Comparison of ENCODE assay signal across 14 mouse cellular contexts in the genomic region with DNA sequence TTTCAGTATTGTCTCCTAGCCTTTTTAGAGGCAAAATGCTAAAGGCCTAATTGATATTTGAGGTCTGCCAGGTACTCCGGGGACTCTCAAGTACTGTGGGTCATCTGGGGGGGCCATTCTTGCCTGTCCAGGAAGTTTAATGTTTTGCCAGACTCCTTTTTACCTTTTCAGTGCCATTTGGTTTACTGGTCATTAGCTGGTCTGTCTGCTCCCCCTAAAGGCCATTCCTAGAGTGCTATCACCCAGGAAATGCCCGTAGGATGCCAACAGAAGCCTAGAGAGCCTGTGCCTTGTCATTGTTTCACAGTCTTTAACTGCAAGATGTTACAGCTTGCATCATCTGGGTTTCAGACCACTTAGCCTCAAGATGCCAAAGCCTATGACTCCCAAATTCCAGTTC. TPM values are rescaled to one million over a fixed set of nuclear protein-coding genes. Genes with fewer than 3 reads are reported as not detected.
DNase-seq lines count a peak whose midpoint lies in the region; ATAC-seq and TF ChIP-seq lines count a peak whose summit lies in the region.
"Had no signal": no experiment of that assay in that cellular context is flagged by ENCODE, and none has a peak within 500 bp of the region (broad histone marks: within the 10 kb centered on the region; RNA-seq: fewer than 3 reads in every experiment).

No protein-coding gene starts in this region.

- H3K9ac ChIP-seq in intestine, postnatal 0 days (ENCODE audit: low read depth, low read length): no peak overlapping the region
- H3K9ac ChIP-seq in intestine, embryonic 16.5 days (ENCODE audit: low read depth, low read length): no peak overlapping the region
- H3K9ac ChIP-seq in kidney, postnatal 0 days (ENCODE audit: low read depth, low read length): no peak overlapping the region
- H3K9ac ChIP-seq: forebrain, embryonic 13.5 days; limb, embryonic 13.5 days had no signal

- DNase-seq in 3T3-L1 (ENCODE audit: low read depth, low spot score): peak; percentile 69
- peak; percentile 27 for DNase-seq in A20 (ENCODE audit: low read depth, low spot score)
- DNase-seq in kidney, postnatal 0 days (ENCODE audit: low spot score): peak; percentile 50
- DNase-seq in thymus, postnatal 25 days: no peak
- no peak for DNase-seq in ovary, adult 18-20 months (ENCODE audit: low spot score)
- DNase-seq: adrenal gland, adult 8-10 months; cerebellum, adult 11 months; layer of hippocampus, adult 9-11 months; thymus, postnatal 36 days had no signal

- TF ChIP-seq CTCF in intestine, postnatal 0 days (IDR thresholded peaks at IDR 0.05; ENCODE audit: low read depth): peak; percentile 59
- TF ChIP-seq CTCF in kidney, postnatal 0 days (IDR thresholded peaks at IDR 0.05; ENCODE audit: low read depth): peak; percentile 69

- H3K36me3 ChIP-seq in intestine, postnatal 0 days (ENCODE audit: control insufficient read depth, insufficient read depth): no peaks in the 10 kb centered on the region
- no peaks in the 10 kb centered on the region for H3K36me3 ChIP-seq in intestine, embryonic 16.5 days (ENCODE audit: control insufficient read depth, insufficient read depth, low read length)
- no peaks in the 10 kb centered on the region for H3K36me3 ChIP-seq in kidney, postnatal 0 days (ENCODE audit: insufficient read depth, low read length)
- H3K36me3 ChIP-seq: limb, embryonic 13.5 days had no signal

- no peaks in the 10 kb centered on the region for H3K27me3 ChIP-seq in intestine, postnatal 0 days (replicated peaks; ENCODE audit: control insufficient read depth, insufficient read depth, low read length)
- no peaks in the 10 kb centered on the region for H3K27me3 ChIP-seq in intestine, embryonic 16.5 days (replicated peaks; ENCODE audit: control insufficient read depth, insufficient read depth, low read length)
- no peaks in the 10 kb centered on the region for H3K27me3 ChIP-seq in kidney, postnatal 0 days (ENCODE audit: insufficient read depth, low read length)
- H3K27me3 ChIP-seq: forebrain, embryonic 13.5 days; limb, embryonic 13.5 days had no signal

- no peak for ATAC-seq in intestine, postnatal 0 days
- ATAC-seq in intestine, embryonic 16.5 days: no peak
- no peak for ATAC-seq in kidney, postnatal 0 days (replicated peaks; ENCODE audit: low FRiP score, low read depth)
- ATAC-seq: forebrain, embryonic 13.5 days had no signal

- no peaks in the 10 kb centered on the region for H3K9me3 ChIP-seq in intestine, postnatal 0 days (ENCODE audit: control insufficient read depth)
- no peaks in the 10 kb centered on the region for H3K9me3 ChIP-seq in intestine, embryonic 16.5 days (ENCODE audit: control insufficient read depth, low read length)
- no peaks in the 10 kb centered on the region for H3K9me3 ChIP-seq in kidney, postnatal 0 days (replicated peaks; ENCODE audit: low read length)
- H3K9me3 ChIP-seq: forebrain, embryonic 13.5 days; limb, embryonic 13.5 days had no signal

- H3K27ac ChIP-seq in intestine, postnatal 0 days (ENCODE audit: low read depth, low read length): no peak overlapping the region
- no peak overlapping the region for H3K27ac ChIP-seq in intestine, embryonic 16.5 days (ENCODE audit: low read length)
- no peak overlapping the region for H3K27ac ChIP-seq in kidney, postnatal 0 days
- H3K27ac ChIP-seq: forebrain, embryonic 13.5 days; limb, embryonic 13.5 days had no signal

- H3K4me3 ChIP-seq in intestine, postnatal 0 days (ENCODE audit: low read depth, low read length): no peak overlapping the region
- no peak overlapping the region for H3K4me3 ChIP-seq in intestine, embryonic 16.5 days (ENCODE audit: low read length)
- H3K4me3 ChIP-seq in kidney, postnatal 0 days (replicated peaks; ENCODE audit: low read depth, low read length): no peak overlapping the region
- H3K4me3 ChIP-seq: forebrain, embryonic 13.5 days; limb, embryonic 13.5 days; myocyte had no signal

- no peak overlapping the region for H3K4me2 ChIP-seq in intestine, postnatal 0 days (replicated peaks; ENCODE audit: low read depth)
- H3K4me2 ChIP-seq in intestine, embryonic 16.5 days (ENCODE audit: low read depth, low read length): no peak overlapping the region
- no peak overlapping the region for H3K4me2 ChIP-seq in kidney, postnatal 0 days (ENCODE audit: low read length)
- H3K4me2 ChIP-seq: forebrain, embryonic 13.5 days; limb, embryonic 13.5 days had no signal

- no peaks in the 10 kb centered on the region for H3K4me1 ChIP-seq in intestine, postnatal 0 days (replicated peaks; ENCODE audit: control insufficient read depth, insufficient read depth, low read length)
- H3K4me1 ChIP-seq in intestine, embryonic 16.5 days (ENCODE audit: control insufficient read depth, insufficient read depth, low read length): no peaks in the 10 kb centered on the region
- no peaks in the 10 kb centered on the region for H3K4me1 ChIP-seq in kidney, postnatal 0 days (replicated peaks; ENCODE audit: insufficient read depth, low read length)
- H3K4me1 ChIP-seq: forebrain, embryonic 13.5 days; limb, embryonic 13.5 days had no signal

- WGBS in intestine, postnatal 0 days: 47% methylated on average over 2 of the region's 2 CpGs
- 36% methylated on average over 2 of the region's 2 CpGs for WGBS in intestine, embryonic 16.5 days
- WGBS in kidney, postnatal 0 days: 21% methylated on average over 2 of the region's 2 CpGs

RNA-seq across cellular contexts. Expression of gene Trabd2b, which starts 35.7 kb away (rescaled TPM):
- polyA plus RNA-seq in intestine, postnatal 0 days (2015; fragmentation: Nextera tagmentation; extraction: Ambion mirVana): 0.20 and 0.27 TPM in 2 replicates
- 0.37 and 0.40 TPM in 2 replicates for polyA plus RNA-seq in intestine, embryonic 16.5 days (2015; fragmentation: Nextera tagmentation; extraction: Ambion mirVana)
- polyA plus RNA-seq in kidney, postnatal 0 days (2015; fragmentation: Nextera tagmentation; extraction: Ambion mirVana): 5.2 and 5.8 TPM in 2 replicates

Comparison
In these comparisons a context has a peak if more than half of its experiments do, and no peak if none do; other contexts are left out.
1. DNase-seq: peak in 3T3-L1 (single experiment), A20 (single experiment) and kidney, postnatal 0 days (single experiment); none in thymus, postnatal 25 days (single experiment) and ovary, adult 18-20 months (single experiment).